Mouse (Mus musculus): ENCODE measurements around the gene Efl1.
A peak's percentile ranks its signal among the peaks of the same experiment; 100 is the strongest.
"Not testable (repeated sequence)": the region's sequence is repeated elsewhere in the genome, so short reads cannot be mapped to it uniquely, and the experiment has no call there.

The Efl1 gene

GRCm38 (mm10) chr7:82759091-82759490, 110.7 kb downstream of the Efl1 start:
- DNase-seq (ENCODE audit: low read depth): no peak

DNA sequence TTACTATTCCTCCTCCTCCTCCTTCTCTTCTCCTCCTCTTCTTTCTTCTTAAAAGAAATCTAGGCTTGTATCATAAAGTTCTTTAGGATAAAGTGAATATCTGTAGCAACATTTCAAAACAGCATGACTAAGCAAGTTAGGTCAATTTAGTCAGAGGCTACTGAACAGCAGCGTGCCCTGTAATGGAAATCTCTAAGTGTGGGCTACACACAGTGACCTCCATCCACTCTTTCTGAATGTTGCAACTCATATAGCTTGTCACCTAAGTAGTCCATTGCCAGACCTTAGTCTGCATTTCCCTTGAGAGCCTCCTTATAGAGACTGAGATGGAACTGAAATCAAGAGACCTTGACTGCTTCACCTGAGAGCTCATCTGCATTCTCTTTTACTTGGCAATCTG, 116.5 kb downstream of the Efl1 start:
- DNase-seq (ENCODE audit: low read depth): no peak

- no peak for DNase-seq (ENCODE audit: low read depth)
Measured at GRCm38 (mm10) chr7:82766623-82767022, 118.2 kb downstream of the Efl1 start.

GRCm38 (mm10) chr7:82770207-82770606, 121.8 kb downstream of the Efl1 start:
- DNase-seq (ENCODE audit: low read depth): no peak

- DNase-seq (ENCODE audit: low read depth): not testable (repeated sequence)
Measured at GRCm38 (mm10) chr7:82770957-82771660, 122.7 kb downstream of the Efl1 start.

DNA sequence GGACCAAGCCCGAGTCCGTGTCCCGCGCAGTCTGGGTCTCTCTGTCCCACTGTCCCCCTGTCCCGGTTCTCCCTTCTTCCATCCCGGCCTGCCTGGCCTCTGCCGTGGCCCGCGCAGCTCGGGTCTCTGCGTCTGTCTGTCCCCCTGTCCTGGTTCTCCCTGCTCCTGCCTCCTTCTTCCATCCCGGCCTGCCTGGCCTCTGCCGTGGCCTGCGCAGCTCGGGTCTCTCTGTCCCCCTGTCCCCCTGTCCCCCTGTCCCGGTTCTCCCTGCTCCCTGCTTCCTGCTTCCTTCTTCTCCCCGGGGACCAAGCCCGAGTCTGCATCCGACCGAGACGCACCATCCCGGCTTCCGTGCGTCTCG, 123.2 kb downstream of the Efl1 start:
- not testable (repeated sequence) for DNase-seq (ENCODE audit: low read depth)

- no peak for DNase-seq (ENCODE audit: low read depth)
Measured at GRCm38 (mm10) chr7:82772481-82772880, 124.1 kb downstream of the Efl1 start.

GRCm38 (mm10) chr7:82773150-82773549, 124.7 kb downstream of the Efl1 start:
- no peak for DNase-seq (ENCODE audit: low read depth)

DNA sequence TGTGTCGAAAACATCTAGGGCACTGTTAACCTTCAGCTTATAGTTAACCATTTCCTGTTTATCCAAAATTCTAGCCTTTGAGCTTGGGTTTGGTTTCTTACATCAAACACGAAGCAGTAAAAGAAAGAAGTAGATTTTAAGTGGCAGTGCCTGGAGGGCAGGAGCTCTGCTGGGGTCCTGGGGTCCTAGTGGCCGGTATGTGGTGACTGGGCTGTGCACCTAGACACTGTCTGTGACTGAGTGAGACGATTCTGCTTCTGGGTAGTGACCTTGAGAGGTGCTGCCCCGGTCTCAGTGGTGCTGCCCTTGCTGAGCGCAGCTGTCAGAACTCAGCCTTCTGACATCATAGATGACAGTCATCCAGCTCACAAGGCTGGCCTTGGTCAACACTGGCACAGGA, 125.5 kb downstream of the Efl1 start:
- no peak for DNase-seq (ENCODE audit: low read depth)

DNA sequence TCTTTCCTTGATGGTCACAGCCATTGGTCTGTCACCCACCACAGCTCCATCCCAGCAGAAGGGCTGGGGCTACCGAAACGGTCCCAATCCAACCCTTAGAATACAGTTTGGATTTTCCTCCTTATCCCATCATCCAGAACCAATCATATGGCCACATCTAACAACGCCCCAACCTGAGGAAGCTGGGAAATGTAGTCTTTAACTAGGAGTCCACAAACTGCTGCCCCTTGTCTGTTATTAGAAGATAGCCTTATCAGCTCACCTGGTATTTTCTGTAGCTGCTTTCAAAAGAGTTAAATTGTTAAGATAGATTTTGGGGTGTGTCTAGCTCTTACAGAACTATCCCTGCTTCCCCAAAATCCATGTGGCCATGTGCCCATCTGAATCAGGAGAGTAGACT, 126.7 kb downstream of the Efl1 start:
- no peak for DNase-seq (ENCODE audit: low read depth)

DNA sequence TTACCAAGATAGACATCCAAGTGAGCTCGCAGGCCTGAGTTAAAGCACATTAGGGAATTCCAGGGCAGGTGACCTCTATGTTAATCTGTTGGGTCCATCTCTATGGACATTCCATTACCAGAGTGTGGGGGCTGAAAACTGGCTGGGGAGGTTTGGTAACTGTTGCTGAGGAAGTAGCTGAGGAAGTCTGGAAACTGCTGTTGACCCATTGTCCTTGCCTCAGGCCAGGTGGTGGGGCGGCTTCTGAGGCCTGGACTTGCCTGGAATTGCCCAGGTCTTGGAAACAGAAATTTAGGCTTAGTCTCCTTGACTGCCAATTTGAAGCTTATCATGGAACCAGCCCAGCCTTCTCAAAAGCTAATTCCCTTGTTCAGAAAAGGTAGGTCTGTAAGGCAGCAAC, 134.7 kb downstream of the Efl1 start:
- DNase-seq (ENCODE audit: low read depth): no peak

DNA sequence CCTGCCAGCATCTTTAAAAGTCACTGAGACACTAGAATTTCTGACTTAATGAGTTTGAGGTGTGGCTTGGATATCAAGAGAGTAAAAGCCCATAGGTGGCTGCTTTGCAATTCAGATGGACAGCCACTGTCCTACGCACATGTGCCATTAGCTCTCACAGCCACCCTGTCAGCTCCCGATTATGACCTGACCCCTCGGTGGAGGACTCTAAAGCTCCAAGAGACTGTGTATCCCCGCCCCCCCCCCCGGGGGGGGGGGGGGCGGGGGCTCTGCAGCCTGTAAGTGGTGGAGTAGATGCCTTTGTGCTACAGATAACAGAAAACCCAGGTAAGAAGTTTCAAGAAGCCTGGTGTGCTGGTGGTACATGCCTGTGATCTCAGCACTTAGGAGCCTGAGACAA, 135.3 kb downstream of the Efl1 start:
- DNase-seq (ENCODE audit: low read depth): no peak

- no peak for DNase-seq (ENCODE audit: low read depth)
Measured at GRCm38 (mm10) chr7:82785335-82785934, 137.0 kb downstream of the Efl1 start.

DNA sequence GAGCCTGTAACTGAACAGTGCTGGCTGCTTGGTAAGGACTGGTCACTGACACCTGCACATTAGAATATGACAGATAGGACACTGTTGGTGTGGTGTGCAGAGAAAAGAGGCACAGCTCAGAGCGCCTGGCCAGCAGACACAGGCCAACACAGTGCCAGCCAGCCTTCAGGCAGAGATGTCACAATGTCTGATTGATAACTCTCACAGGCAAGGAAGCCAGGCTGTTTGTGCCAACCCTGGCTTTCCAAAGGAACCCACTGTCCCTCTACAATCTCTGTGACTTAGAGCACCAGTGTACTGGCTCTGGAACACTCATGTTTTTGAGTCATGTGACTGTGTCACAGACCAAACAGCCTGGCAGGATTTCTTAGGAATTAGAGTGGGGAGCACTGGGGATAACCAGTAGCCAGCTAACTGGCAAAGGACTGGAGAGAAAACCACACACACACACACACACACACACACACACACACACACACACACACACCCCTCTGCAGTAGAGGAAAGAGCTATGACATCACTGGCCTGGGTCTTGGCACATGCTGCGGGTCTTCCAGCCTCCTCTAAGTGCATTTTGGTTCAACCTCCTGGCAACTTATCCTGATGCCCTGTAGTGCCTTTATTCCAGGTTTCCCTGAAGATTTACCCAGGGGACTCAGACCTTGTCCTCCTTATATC, 137.7 kb downstream of the Efl1 start:
- no peak for DNase-seq (ENCODE audit: low read depth)

GRCm38 (mm10) chr7:82792644-82793043, 144.2 kb downstream of the Efl1 start:
- DNase-seq (ENCODE audit: low read depth): no peak

DNA sequence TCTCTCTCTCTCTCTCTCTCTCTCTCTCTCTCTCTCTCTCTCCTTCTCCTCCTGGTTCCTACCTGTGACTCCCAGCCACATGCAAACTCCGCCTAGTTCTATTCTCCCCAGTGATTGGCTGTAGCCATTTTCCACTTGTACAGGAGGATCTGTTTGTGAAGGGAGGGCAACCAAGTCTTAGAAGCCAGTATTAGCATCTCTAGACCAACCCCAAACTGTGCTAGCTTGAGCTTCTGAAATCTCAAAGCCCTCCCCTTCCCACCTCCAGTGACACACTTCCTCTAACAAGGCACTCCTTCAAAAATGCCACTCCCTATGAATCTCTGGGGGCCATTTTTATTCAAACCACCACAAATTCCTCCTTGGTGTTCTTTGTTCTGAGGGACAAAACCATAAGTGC, 144.7 kb downstream of the Efl1 start:
- DNase-seq (ENCODE audit: low read depth): no peak

- DNase-seq (ENCODE audit: low read depth): no peak
Measured at GRCm38 (mm10) chr7:82794542-82794941, 146.1 kb downstream of the Efl1 start.

GRCm38 (mm10) chr7:82802206-82802605, 153.8 kb downstream of the Efl1 start:
- no peak for DNase-seq (ENCODE audit: low read depth)

- no peak for DNase-seq (ENCODE audit: low read depth)
Measured at GRCm38 (mm10) chr7:82808257-82808656, 159.8 kb downstream of the Efl1 start.

GRCm38 (mm10) chr7:82809126-82809525, 160.7 kb downstream of the Efl1 start:
- DNase-seq (ENCODE audit: low read depth): no peak

- no peak for DNase-seq (ENCODE audit: low read depth)
Measured at GRCm38 (mm10) chr7:82810799-82811139, 162.4 kb downstream of the Efl1 start.

- peak; percentile 34 for DNase-seq (ENCODE audit: low read depth)
Measured at GRCm38 (mm10) chr7:82811140-82811851, 162.9 kb downstream of the Efl1 start.
